Mouse (Mus musculus) left cerebral cortex, adult 11 months (tissue): ENCODE measurements at regions not wholly inside any gene's neighbourhood (a gene's known extent, or its start where the extent isn't known, plus 50 kb on each side); places are given as distances from the start of the nearest gene placed in this dataset.
A peak's percentile ranks its signal among the peaks of the same experiment; 100 is the strongest.

Source experiments
- DNase-seq: peaks from one replicate; pipeline ENCODE4 v3.0.0; 2022; ENCODE audit warnings: low spot score

- DNase-seq, result no peak
Measured at GRCm38 (mm10) chr11:32136066-32136465, 64.0 kb downstream of the Il9r start.

DNA sequence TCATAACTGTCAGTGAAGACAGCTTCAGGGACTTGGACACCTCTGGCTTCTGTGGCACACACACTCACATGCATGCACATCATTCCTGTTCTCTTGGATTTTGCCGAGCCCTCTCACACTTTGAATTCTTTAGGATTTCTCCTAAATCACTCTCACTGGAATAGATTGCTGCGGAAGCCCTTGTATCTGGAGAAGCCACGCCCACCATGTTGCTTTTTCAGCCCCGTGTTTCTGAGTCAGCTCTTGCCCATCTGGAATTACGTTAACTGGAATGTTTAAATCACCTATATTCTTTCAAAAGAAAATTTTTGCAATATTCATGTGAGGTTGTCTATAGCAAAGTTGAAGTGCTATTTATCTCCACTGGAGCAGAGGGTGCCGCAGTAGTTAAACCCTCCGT lies 66.1 kb downstream of the Il9r start:
- DNase-seq, result no peak

GRCm38 (mm10) chr11:32132008-32132615 lies 68.0 kb downstream of the Il9r start:
- DNase-seq, result no peak

GRCm38 (mm10) chr11:32128551-32128950 lies 71.5 kb downstream of the Il9r start:
- no peak for DNase-seq

DNA sequence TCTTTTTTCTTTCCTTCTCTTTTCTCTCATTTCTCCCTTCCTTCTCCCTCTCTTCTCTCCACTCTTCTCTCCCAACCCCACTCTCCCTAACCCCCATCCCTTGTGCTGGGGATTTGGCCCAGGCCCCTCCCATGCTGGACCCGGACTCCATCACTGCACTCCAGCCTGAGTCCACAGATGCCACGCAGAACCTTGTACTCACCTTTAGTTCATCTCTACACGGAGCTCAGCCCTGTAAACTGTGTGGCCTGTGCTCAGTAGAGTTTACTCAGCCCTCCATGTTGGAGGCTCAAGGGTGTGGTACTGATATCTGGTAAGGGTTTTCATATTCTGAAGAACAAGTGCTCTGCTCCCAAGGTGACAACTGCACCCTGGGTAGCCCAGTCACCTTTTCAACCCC lies 72.1 kb downstream of the Il9r start:
- no peak for DNase-seq

DNA sequence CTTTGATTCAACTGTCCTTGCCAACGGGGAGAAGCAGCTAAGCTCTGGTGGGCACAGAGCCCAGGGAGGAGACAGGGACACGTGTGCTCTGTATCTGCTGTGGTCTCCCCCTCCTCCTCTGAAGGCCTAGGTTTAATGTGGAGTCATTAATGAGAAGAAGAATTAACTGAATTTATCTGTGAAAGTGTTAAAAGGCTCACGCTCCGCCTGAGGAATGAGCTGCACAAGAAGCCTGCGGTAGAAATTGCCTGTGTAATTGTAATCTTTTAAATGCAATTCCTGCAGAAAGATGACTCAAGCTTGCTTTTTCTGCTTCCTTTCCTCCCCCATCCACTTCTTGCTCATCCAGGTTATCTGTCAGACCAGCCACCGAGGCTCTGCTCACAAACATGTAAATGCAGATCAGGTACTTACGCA lies 72.7 kb downstream of the Il9r start:
- no peak for DNase-seq

- no peak for DNase-seq
Measured at GRCm38 (mm10) chr11:32126786-32127185, 73.3 kb downstream of the Il9r start.

GRCm38 (mm10) chr11:32126311-32126698 lies 73.8 kb downstream of the Il9r start:
- no peak for DNase-seq

DNA sequence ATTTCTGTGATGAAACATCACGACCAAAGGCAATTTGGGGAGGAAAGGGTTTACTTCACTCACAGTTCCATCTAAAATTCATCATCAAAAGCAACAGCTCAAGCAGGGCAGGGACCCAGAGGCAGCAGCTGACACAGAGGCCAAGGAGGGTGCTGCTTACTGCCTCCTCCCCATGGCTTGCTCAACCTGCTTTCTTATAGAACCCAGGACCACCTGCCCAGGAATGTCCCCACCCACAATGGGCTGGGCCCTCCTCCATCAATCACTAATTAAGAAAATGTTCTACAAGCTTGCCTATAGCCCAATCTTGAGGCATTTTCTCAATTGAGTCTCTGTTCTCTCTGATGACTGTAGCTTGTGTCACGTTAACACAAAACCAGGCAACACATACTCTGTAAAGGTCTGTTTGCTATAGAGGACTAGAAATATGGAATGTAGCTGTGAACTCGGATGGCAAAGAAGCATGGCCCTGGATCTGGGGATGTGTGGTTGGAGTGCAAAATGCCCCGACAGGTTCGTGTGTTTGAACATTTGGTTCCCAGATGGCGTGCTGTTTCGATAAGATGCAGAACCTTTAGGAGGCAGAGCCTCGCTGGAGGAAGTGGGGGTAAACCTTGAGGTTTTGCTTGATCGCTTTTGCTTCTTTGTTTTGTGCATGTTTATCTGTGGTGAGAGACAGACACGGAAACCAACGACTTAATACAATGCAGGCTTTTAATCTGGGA lies 74.3 kb downstream of the Il9r start:
- no peak for DNase-seq

DNA sequence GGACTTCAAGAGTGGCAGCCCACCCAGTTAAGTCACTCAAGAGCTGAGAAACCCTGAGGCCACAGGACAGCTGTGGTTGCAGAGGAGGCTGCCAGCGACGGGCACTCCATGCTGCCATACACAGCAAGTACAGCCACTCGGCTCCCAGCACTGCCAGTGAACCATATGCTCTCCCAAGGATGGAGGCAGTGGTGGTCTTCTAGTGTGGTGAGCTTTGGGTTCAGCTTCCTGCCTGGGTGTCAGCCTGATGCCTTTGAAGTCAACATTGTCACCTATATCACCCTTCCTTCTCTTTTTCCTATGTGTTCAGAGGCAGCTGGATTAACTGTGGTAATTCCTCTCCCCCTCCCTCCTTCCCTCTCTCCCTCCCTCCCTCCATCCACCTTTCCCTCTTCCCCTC lies 79.5 kb downstream of the Il9r start:
- DNase-seq, result no peak

DNA sequence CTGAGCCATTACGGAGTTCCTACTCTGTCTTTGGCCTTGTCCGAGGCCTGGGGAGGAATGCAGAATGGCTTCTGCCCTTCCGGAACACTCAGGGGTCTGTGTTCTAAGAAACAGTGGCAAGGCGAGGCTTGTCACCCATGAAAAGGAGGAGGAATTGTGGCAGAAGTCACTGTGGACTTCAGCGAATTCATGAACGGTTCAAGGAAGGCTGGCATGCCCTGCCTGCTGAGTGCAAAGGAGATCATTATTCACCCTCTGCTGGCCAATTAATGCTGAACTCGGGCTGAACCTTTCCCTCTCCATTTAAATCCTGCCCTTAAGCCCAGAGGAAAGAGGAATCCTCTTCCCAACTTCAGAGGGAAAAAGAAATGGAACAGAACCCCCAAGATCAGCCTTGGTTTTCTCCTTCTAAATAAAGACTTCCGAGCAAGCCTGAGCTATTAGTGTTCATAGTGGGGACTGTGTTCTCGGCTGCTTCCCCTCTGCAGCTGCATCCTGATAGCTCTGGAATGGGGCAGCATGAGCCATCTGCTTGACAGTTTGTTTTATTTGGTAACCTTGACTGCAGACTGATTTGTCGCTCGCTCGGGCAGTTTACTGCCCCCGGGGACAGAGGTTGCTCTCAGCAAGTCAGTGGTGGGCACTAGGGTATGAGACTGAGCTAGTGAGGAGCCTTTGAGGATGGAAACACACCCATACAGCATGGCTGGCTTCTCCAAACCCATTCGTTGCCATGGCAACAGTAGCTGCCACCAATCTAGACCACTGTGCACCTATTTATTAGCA lies 81.0 kb downstream of the Il9r start:
- DNase-seq, result no peak

DNA sequence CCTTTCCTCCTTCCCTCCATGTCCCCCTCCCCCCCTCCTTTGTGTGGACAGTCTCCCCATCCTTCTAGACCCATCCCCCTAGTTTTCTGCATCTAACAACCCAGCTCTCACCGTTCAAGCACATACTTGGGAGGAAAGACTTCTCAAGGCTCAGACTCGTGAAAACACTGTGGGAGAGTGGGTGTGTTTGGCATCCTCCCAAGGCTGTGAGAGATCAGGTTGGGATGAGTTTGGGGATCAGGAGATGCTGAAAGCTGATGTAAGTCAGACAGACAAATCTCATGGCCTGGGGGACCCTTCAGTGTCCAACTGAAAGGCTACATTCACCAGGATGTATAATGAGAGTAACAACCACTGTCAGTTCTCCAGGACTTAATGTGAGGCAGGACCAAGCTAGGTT lies 82.1 kb downstream of the Il9r start:
- DNase-seq, result no peak

GRCm38 (mm10) chr11:32113118-32113826 lies 86.8 kb downstream of the Il9r start:
- DNase-seq, result peak; percentile 81

DNA sequence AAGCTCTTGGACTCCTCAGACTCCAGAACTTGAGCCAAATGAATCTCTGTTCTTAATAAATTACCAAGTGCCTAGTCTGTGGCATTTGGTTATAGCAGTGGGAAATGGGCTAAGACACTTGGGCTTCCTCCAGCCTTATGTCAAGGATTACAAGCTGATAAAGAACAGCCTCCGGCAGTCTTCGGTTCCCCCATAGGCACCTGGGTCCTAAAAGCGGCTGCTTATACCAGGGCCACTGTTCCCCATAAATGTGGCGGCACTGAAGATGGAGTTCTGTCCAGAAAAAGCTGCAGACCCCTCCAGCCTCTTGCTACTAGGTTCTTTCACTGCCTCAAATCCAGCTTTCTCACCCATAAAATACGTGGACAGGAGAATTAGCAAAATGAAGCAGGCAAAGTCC lies 87.6 kb downstream of the Il9r start:
- DNase-seq, result no peak

GRCm38 (mm10) chr11:32111841-32112240 lies 88.2 kb downstream of the Il9r start:
- no peak for DNase-seq

DNA sequence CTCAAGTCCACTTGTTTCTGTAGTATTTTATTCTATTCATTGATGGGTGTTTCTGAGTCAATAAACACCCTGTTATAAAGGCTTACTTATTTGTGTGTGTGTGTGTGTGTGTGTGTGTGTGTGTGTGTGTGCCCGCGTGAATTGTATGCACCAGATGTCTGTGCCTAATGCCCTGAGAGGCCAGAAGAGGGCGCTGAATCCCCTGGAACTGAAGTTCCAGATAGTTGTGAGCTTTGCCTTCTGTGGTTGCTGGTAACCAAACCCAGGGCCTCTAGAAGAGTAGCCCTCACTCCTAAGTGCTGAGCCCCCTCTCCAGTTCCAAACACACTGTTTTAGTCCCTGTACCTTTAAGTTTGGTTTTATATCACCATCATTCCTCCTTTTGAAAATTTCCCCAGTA lies 90.2 kb downstream of the Il9r start:
- no peak for DNase-seq
